In the genomic region with DNA sequence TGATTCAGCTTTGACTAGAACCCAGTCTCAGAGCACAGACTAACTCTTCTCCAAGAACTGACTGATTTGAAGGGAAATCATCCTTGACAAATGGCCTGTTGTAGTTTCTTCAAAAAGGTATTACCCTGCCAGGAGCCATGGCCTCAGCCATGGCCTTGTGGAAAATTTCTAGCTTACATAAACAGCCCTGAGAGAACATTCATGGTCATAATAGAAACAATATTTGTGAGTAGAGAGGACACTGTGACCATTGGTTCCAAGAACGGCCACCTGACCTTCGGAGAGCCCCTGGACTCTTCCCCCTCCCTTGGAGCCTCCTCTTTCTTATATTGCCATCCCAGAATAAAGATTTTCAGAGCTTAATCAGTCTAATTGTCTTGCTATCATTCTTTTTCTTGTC, we compare ENCODE assay signal across 18 mouse cellular contexts. TPM values are rescaled to one million over a fixed set of nuclear protein-coding genes. Genes with fewer than 3 reads are reported as not detected.
"Had no signal": no experiment of that assay in that cellular context is flagged by ENCODE, and none has a peak within 500 bp of the region (broad histone marks: within the 10 kb centered on the region; RNA-seq: fewer than 3 reads in every experiment).

No protein-coding gene starts in this region.

- DNase-seq: kidney, adult 8-10 months; kidney, postnatal 10 days; kidney, postnatal 36 days; layer of hippocampus, postnatal 36 days; liver, embryonic 13.5 days; lung, adult 2 months; lung, postnatal 14 days; right cerebral cortex, adult 18-20 months; right cerebral cortex, postnatal 14 days; right cerebral cortex, postnatal 4 days; thymus, postnatal 25 days had no signal

RNA-seq across cellular contexts. Expression of gene Cryge, which starts 7.5 kb away (rescaled TPM):
- total RNA-seq: layer of hippocampus, adult 8-10 months; layer of hippocampus, postnatal 10 days; layer of hippocampus, postnatal 36 days; left cerebral cortex, adult 2 months; left cerebral cortex, postnatal 10 days; left cerebral cortex, postnatal 36 days; liver, adult 2 months; megakaryocyte, adult 5-6 weeks had no signal

RNA-seq across cellular contexts. Expression of gene Akr1cl, which starts 10.9 kb away (rescaled TPM):
- total RNA-seq: layer of hippocampus, postnatal 10 days; layer of hippocampus, postnatal 36 days; left cerebral cortex, adult 2 months; left cerebral cortex, postnatal 10 days; left cerebral cortex, postnatal 36 days; megakaryocyte, adult 5-6 weeks had no signal

RNA-seq across cellular contexts. Expression of gene Crygd, which starts 19.8 kb away (rescaled TPM):
- total RNA-seq: layer of hippocampus, adult 8-10 months; layer of hippocampus, postnatal 10 days; layer of hippocampus, postnatal 36 days; left cerebral cortex, adult 2 months; left cerebral cortex, postnatal 10 days; left cerebral cortex, postnatal 36 days; liver, adult 2 months; megakaryocyte, adult 5-6 weeks had no signal

RNA-seq across cellular contexts. Expression of gene Crygc, which starts 30.1 kb away (rescaled TPM):
- total RNA-seq: layer of hippocampus, adult 8-10 months; layer of hippocampus, postnatal 10 days; layer of hippocampus, postnatal 36 days; left cerebral cortex, adult 2 months; left cerebral cortex, postnatal 10 days; left cerebral cortex, postnatal 36 days; liver, adult 2 months; megakaryocyte, adult 5-6 weeks had no signal

RNA-seq across cellular contexts. Expression of gene Crygb, which starts 38.7 kb away (rescaled TPM):
- total RNA-seq: layer of hippocampus, adult 8-10 months; layer of hippocampus, postnatal 10 days; layer of hippocampus, postnatal 36 days; left cerebral cortex, adult 2 months; left cerebral cortex, postnatal 10 days; left cerebral cortex, postnatal 36 days; liver, adult 2 months; megakaryocyte, adult 5-6 weeks had no signal
